Mouse (Mus musculus) embryonic facial prominence, embryonic 13.5 days (tissue): ENCODE measurements at regions not wholly inside any gene's neighbourhood (a gene's known extent, or its start where the extent isn't known, plus 50 kb on each side); places are given as distances from the start of the nearest gene placed in this dataset.

Experiments used
- ATAC-seq: fragments of 200-750 bp; cut with Nextera tagmentation; 2 replicates; pipeline ENCODE4 v1.8.0; 2017; ENCODE audit warnings: low read depth; ENCODE audit not compliant: insufficient number of reproducible peaks, insufficient read depth, low FRiP score, low TSS enrichment
- H3K27ac ChIP-seq: fragments of 300-500 bp; sonication (generic); 2 replicates; pipeline ENCODE4 v1.5.1; 2015; ENCODE audit warnings: moderate library complexity, mild to moderate bottlenecking, inconsistent platforms
- H3K27me3 ChIP-seq: fragments of 300-500 bp; sonication (generic); 2 replicates; pipeline ENCODE4 v1.6.1; 2015; ENCODE audit warnings: mild to moderate bottlenecking, inconsistent platforms
- H3K36me3 ChIP-seq: fragments of 300-500 bp; sonication (generic); 2 replicates; pipeline ENCODE4 v1.6.1; 2015; ENCODE audit warnings: mild to moderate bottlenecking, inconsistent platforms
- H3K4me1 ChIP-seq: fragments of 300-500 bp; sonication (generic); 2 replicates; pipeline ENCODE4 v1.6.1; 2015; ENCODE audit warnings: inconsistent platforms
- H3K4me2 ChIP-seq: fragments of 300-500 bp; sonication (generic); 2 replicates; pipeline ENCODE4 v1.6.1; 2015; ENCODE audit warnings: moderate library complexity, mild to moderate bottlenecking, inconsistent platforms
- H3K4me3 ChIP-seq: fragments of 300-500 bp; sonication (generic); 2 replicates; pipeline ENCODE4 v1.5.1; 2015; ENCODE audit warnings: mild to moderate bottlenecking, inconsistent platforms
- H3K9ac ChIP-seq: fragments of 300-500 bp; sonication (generic); 2 replicates; pipeline ENCODE4 v1.6.1; 2015; ENCODE audit warnings: mild to moderate bottlenecking, inconsistent platforms
- H3K9me3 ChIP-seq: fragments of 300-500 bp; sonication (generic); 2 replicates; pipeline ENCODE4 v1.6.1; 2016; ENCODE audit warnings: inconsistent platforms
- WGBS: fragments of 180-500 bp; shearing (Covaris S2); methylation state at CpG from one replicate; pipeline ENCODE4 v1.1.7; 2015; ENCODE audit warnings: mixed read lengths; 5-methylcytosine and 5-hydroxymethylcytosine counted together

GRCm38 (mm10) chr9:63876886-63877285, 119.1 kb upstream of the Smad3 start:
- no peaks in the 10 kb centered on the region for H3K9me3 ChIP-seq
- ATAC-seq: no peak
- 42% methylated on average over 13 of the region's 13 CpGs for WGBS
- peaks cover 41% of the 10 kb centered on the region for H3K4me1 ChIP-seq
- H3K36me3 ChIP-seq: no peaks in the 10 kb centered on the region
- peak overlapping the region; percentile 21; the same call in 1 of the 2 replicates for H3K9ac ChIP-seq
- H3K27ac ChIP-seq: peak overlapping the region; percentile 22; the same call in 1 of the 2 replicates
- peak overlapping the region; percentile 38 for H3K4me2 ChIP-seq
- no peaks in the 10 kb centered on the region for H3K27me3 ChIP-seq
- 0 out of 2 replicates have a peak overlapping the region, but pooled peaks have one; percentile 6 for H3K4me3 ChIP-seq

- Histone ChIP-seq H3K4me2 (no peak overlapping the region), H3K36me3 (no peaks in the 10 kb centered on the region), H3K4me3 (no peak overlapping the region), H3K27me3 (no peaks in the 10 kb centered on the region), H3K27ac (no peak overlapping the region), H3K4me1 (peaks cover 34% of the 10 kb centered on the region), H3K9ac (no peak overlapping the region), H3K9me3 (no peaks in the 10 kb centered on the region)
- 85% methylated on average over 12 of the region's 12 CpGs for WGBS
- ATAC-seq: no peak
Observed at GRCm38 (mm10) chr9:63876023-63876422, 118.2 kb upstream of the Smad3 start.

- no peak overlapping the region for H3K27ac ChIP-seq
- ATAC-seq: no peak
- H3K4me2 ChIP-seq: no peak overlapping the region
- H3K27me3 ChIP-seq: no peaks in the 10 kb centered on the region
- H3K9me3 ChIP-seq: peaks cover 1% of the 10 kb centered on the region; the same call in 1 of the 2 replicates
- WGBS: 86% methylated on average over 5 of the region's 5 CpGs
- no peak overlapping the region for H3K4me3 ChIP-seq
- no peak overlapping the region for H3K9ac ChIP-seq
- H3K36me3 ChIP-seq: no peaks in the 10 kb centered on the region
- peaks cover 29% of the 10 kb centered on the region for H3K4me1 ChIP-seq
Observed at GRCm38 (mm10) chr9:63875193-63875592, 117.4 kb upstream of the Smad3 start.

- no peak overlapping the region for H3K4me2 ChIP-seq
- H3K4me1 ChIP-seq: 0 out of 2 replicates have a peak, but pooled peaks cover 7% of the 10 kb centered on the region
- no peaks in the 10 kb centered on the region for H3K27me3 ChIP-seq
- no peaks in the 10 kb centered on the region for H3K36me3 ChIP-seq
- H3K4me3 ChIP-seq: no peak overlapping the region
- H3K27ac ChIP-seq: no peak overlapping the region
- H3K9me3 ChIP-seq: peaks cover under 1% of the 10 kb centered on the region; the same call in 1 of the 2 replicates
- no peak overlapping the region for H3K9ac ChIP-seq
- WGBS: 44% methylated on average over 11 of the region's 11 CpGs
- ATAC-seq: no peak
Observed at GRCm38 (mm10) chr9:63864350-63864749, 106.6 kb upstream of the Smad3 start.

DNA sequence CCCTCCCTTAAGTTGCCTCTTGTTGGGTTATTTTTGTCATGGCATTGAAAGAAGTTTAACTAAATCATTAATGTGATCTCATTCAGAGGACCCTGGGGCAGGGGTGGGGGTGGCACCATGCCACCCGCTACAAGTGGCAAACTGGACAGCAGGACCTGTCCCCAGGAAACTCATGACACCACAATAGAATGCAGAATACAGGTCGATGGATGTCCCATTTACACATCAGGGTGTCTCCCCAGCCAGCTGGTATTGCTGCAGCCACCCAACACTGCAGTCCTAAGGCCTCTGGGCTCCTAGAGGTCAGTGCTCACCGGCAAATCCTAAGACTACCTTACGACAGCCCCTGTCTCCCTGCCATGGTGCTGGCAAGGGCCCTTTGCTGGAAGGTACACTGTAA, 105.5 kb upstream of the Smad3 start:
- Histone ChIP-seq H3K4me3 (no peak overlapping the region), H3K9me3 (no peaks in the 10 kb centered on the region), H3K36me3 (no peaks in the 10 kb centered on the region), H3K27ac (no peak overlapping the region), H3K27me3 (no peaks in the 10 kb centered on the region), H3K4me2 (no peak overlapping the region), H3K4me1 (0 out of 2 replicates have a peak, but pooled peaks cover 7% of the 10 kb centered on the region), H3K9ac (no peak overlapping the region)
- ATAC-seq: no peak
- 72% methylated on average over 4 of the region's 4 CpGs for WGBS

DNA sequence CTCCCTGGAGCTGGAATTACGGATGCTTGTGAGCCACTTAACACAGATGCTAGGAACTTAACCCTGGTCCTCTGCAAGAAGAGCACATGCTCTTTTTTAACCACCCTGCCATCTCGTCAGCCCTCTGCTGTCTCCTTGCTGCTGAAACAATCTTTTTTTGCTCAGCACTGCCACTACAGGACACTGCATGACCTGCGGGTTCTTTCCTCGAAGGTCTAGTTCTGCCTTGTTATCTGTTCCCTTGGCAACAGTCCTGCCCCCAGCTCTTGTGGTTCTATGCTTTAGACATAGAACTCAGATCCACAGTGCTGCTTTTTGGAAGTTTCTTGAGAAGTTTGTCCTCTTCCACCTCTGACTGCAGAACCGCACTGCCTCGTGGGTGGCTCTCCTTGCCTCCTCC, 104.6 kb upstream of the Smad3 start:
- ATAC-seq: no peak
- Histone ChIP-seq H3K4me2 (no peak overlapping the region), H3K4me3 (no peak overlapping the region), H3K27me3 (no peaks in the 10 kb centered on the region), H3K27ac (no peak overlapping the region), H3K9ac (no peak overlapping the region), H3K9me3 (no peaks in the 10 kb centered on the region), H3K4me1 (0 out of 2 replicates have a peak, but pooled peaks cover 7% of the 10 kb centered on the region), H3K36me3 (no peaks in the 10 kb centered on the region)
- 39% methylated on average over 6 of the region's 6 CpGs for WGBS

DNA sequence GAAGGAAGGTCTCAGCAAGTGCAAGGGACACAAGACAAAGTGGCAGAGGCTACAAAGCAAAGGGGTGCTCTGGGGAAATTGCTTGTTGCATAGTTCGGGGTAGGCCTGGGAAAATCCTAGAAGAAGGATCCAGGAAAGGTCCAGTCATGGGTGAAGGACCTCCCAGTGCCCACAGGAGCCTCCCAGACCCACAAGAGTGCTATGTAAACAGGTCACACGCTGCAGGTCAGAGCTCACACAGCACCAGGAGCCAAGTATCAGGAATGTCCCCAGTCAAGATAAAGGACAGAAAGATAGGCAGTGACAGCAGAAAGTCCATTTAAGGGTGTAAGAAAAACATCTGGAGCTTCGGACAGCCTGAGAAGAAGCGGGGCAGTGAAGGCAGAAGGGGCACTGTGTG, 103.6 kb upstream of the Smad3 start:
- Histone ChIP-seq H3K4me2 (no peak overlapping the region), H3K27me3 (no peaks in the 10 kb centered on the region), H3K4me3 (no peak overlapping the region), H3K9me3 (no peaks in the 10 kb centered on the region), H3K36me3 (no peaks in the 10 kb centered on the region), H3K4me1 (peaks cover 16% of the 10 kb centered on the region), H3K27ac (no peak overlapping the region), H3K9ac (no peak overlapping the region)
- no peak for ATAC-seq
- 85% methylated on average over 4 of the region's 4 CpGs for WGBS

GRCm38 (mm10) chr9:63860196-63860595, 102.4 kb upstream of the Smad3 start:
- H3K4me2 ChIP-seq: no peak overlapping the region
- no peaks in the 10 kb centered on the region for H3K27me3 ChIP-seq
- no peak overlapping the region for H3K4me3 ChIP-seq
- H3K27ac ChIP-seq: no peak overlapping the region
- no peak for ATAC-seq
- no peak overlapping the region for H3K9ac ChIP-seq
- 73% methylated on average over 2 of the region's 2 CpGs for WGBS
- peaks cover 25% of the 10 kb centered on the region for H3K4me1 ChIP-seq
- H3K36me3 ChIP-seq: no peaks in the 10 kb centered on the region
- no peaks in the 10 kb centered on the region for H3K9me3 ChIP-seq

DNA sequence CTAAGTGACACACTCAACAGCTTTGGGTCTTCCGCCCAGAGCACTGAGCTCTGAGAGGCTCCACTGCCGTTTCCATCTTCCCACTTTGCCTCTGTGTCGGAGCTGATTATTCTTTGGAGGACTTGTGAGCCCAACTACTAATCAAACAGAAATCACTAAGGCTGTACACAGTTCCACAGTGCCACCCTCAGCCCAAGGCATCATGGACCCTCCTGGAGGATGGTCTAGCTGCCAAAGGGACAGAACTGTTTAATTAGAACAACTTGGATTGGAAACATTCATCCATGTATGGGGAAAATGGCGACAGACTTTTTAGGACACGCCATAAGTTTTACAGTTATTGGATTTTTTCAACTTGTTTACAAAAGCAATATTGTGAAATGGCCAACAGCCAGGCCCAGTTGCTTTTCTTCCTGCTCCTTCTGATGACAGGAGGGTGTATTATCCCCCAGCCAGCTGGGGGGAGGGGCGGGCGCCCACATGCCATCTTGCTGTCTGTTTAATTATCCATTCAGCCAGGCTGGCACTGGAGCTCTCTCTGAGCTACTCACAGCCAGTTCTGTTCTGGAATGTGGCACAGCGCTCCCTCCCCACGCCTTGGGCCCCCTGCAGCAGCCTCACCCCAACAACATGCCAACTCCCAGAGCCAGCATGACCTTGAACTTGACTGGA, 98.4 kb upstream of the Smad3 start:
- WGBS: 52% methylated on average over 9 of the region's 9 CpGs
- H3K27me3 ChIP-seq: no peaks in the 10 kb centered on the region
- no peaks in the 10 kb centered on the region for H3K36me3 ChIP-seq
- no peak overlapping the region for H3K9ac ChIP-seq
- peaks cover 18% of the 10 kb centered on the region for H3K4me1 ChIP-seq
- H3K4me3 ChIP-seq: no peak overlapping the region
- no peak for ATAC-seq
- H3K4me2 ChIP-seq: no peak overlapping the region
- peak overlapping the region; percentile 51; the same call in 1 of the 2 replicates for H3K27ac ChIP-seq
- H3K9me3 ChIP-seq: no peaks in the 10 kb centered on the region

GRCm38 (mm10) chr9:63851809-63852208, 94.0 kb upstream of the Smad3 start:
- no peak overlapping the region for H3K4me3 ChIP-seq
- no peaks in the 10 kb centered on the region for H3K9me3 ChIP-seq
- H3K36me3 ChIP-seq: no peaks in the 10 kb centered on the region
- no peak for ATAC-seq
- H3K4me2 ChIP-seq: no peak overlapping the region
- 62% methylated on average over 12 of the region's 12 CpGs for WGBS
- H3K9ac ChIP-seq: no peak overlapping the region
- H3K4me1 ChIP-seq: peaks cover 12% of the 10 kb centered on the region
- no peak overlapping the region for H3K27ac ChIP-seq
- no peaks in the 10 kb centered on the region for H3K27me3 ChIP-seq

GRCm38 (mm10) chr9:63850316-63850693, 92.5 kb upstream of the Smad3 start:
- Histone ChIP-seq H3K36me3 (no peaks in the 10 kb centered on the region), H3K4me3 (no peak overlapping the region), H3K27ac (no peak overlapping the region), H3K27me3 (0 out of 2 replicates have a peak, but pooled peaks cover 7% of the 10 kb centered on the region), H3K4me1 (no peaks in the 10 kb centered on the region), H3K4me2 (no peak overlapping the region), H3K9me3 (no peaks in the 10 kb centered on the region), H3K9ac (no peak overlapping the region)
- ATAC-seq: no peak
- WGBS: 79% methylated on average over 2 of the region's 2 CpGs

DNA sequence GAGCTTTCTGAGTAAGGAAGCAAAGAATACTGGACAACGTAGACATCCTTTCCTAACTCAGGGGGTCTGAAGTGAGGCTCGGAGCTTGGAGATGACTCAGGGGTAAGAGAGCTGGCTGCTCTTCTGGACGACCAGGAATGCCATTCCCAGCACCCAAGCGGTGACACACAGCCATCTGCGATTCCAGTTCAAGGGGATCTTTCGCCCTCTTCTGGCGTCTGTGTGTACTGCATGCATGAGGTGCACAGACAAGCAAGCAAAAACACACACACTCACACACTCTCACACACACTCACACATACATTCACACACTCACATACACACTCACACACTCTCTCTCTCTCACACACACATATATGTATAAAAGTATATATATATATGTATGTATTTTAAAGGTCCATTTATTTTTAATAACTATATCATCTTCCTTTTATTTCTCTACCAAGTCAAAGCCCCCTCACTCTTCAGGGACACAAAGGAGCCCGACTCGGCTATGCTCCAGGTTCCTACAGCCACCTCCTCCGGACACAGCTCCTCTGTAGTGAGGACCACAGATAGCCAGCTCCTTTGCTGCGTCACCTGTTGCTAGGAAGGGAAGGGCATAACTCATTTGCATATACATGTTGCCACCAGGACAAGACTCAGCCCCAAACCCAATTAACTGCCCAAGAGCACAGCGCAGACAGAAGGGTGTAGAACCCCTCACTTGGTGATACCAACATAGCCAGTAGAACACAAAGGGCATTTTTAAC, 91.9 kb upstream of the Smad3 start:
- Histone ChIP-seq H3K9me3 (no peaks in the 10 kb centered on the region), H3K9ac (no peak overlapping the region), H3K36me3 (no peaks in the 10 kb centered on the region), H3K4me1 (no peaks in the 10 kb centered on the region), H3K4me3 (no peak overlapping the region), H3K27ac (no peak overlapping the region), H3K4me2 (no peak overlapping the region), H3K27me3 (peaks cover 12% of the 10 kb centered on the region; the same call in 1 of the 2 replicates)
- 78% methylated on average over 12 of the region's 12 CpGs for WGBS
- no peak for ATAC-seq
